Mouse (Mus musculus): ENCODE measurements at regions not wholly inside any gene's neighbourhood (a gene's known extent, or its start where the extent isn't known, plus 50 kb on each side); places are given as distances from the start of the nearest gene placed in this dataset.

DNA sequence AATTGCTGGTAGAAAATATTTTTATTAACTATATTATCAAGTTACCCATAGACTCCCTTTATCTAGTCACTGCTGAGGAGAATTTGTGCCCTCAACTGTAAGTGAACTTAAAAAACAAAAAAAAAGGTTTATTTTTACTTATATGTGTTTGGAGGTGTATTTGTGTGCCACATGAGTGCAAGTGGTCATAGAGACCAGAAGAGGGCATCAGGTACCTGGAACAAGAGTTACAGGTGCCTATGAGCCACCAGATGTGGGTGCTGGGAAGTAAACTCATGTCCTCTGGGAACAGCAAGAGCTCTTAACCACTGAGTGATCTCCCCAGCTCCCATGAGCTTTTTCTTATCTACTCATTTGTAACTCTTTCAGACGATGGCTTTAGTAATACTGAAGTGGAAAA is 213.9 kb upstream of the Nt5e start:
- Histone ChIP-seq H3K9me3 (replicated peaks; ENCODE audit: control insufficient read depth, low read length) (no peaks in the 10 kb centered on the region), H3K4me2 (ENCODE audit: low read depth, low read length) (no peak overlapping the region), H3K9ac (ENCODE audit: low read length) (no peak overlapping the region), H3K4me3 (ENCODE audit: low read length) (no peak overlapping the region), H3K36me3 (ENCODE audit: control insufficient read depth, insufficient read depth) (no peaks in the 10 kb centered on the region), H3K27me3 (ENCODE audit: control insufficient read depth, insufficient read depth, low read length) (no peaks in the 10 kb centered on the region), H3K4me1 (ENCODE audit: control insufficient read depth, insufficient read depth, low read length) (no peaks in the 10 kb centered on the region), H3K27ac (ENCODE audit: low read length) (no peak overlapping the region)
- 41% methylated on average over 1 of the region's 1 CpGs for WGBS
- no peak for ATAC-seq (replicated peaks; ENCODE audit: extremely low read depth, insufficient read depth, low FRiP score)

DNA sequence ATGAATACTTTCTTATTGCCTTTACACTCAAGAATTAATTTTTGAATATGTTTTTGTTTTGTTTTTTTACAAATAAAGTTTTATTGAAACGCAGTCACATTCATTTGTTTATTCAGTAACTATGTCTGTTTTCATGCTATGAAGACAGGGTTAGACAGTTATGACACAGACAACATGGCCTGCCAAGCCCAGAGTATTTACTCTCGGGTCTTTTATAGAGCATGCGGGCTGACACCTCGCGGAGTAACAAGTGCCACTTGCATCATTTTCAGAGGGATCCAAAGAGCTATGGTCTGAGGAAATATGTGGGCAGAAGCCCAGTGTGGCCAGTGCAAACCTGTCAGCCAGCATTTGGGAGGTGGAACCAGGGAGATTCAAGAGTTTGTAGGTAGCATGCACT is 206.5 kb upstream of the Nt5e start:
- H3K4me1 ChIP-seq (ENCODE audit: control insufficient read depth, insufficient read depth, low read length), result no peaks in the 10 kb centered on the region
- H3K36me3 ChIP-seq (ENCODE audit: control insufficient read depth, insufficient read depth), result no peaks in the 10 kb centered on the region
- H3K27me3 ChIP-seq (ENCODE audit: control insufficient read depth, insufficient read depth, low read length), result no peaks in the 10 kb centered on the region
- ATAC-seq (replicated peaks; ENCODE audit: extremely low read depth, insufficient read depth, low FRiP score), result no peak
- no peak overlapping the region for H3K27ac ChIP-seq (ENCODE audit: low read length)
- no peak overlapping the region for H3K9ac ChIP-seq (ENCODE audit: low read length)
- no peak overlapping the region for H3K4me3 ChIP-seq (ENCODE audit: low read length)
- 88% methylated on average over 5 of the region's 5 CpGs for WGBS
- H3K4me2 ChIP-seq (ENCODE audit: low read depth, low read length), result no peak overlapping the region
- no peaks in the 10 kb centered on the region for H3K9me3 ChIP-seq (replicated peaks; ENCODE audit: control insufficient read depth, low read length)

- H3K4me2 ChIP-seq (ENCODE audit: low read depth, low read length), result no peak overlapping the region
- H3K27me3 ChIP-seq (ENCODE audit: control insufficient read depth, insufficient read depth, low read length), result no peaks in the 10 kb centered on the region
- H3K27ac ChIP-seq (ENCODE audit: low read length), result no peak overlapping the region
- H3K4me1 ChIP-seq (ENCODE audit: control insufficient read depth, insufficient read depth, low read length), result no peaks in the 10 kb centered on the region
- H3K9ac ChIP-seq (ENCODE audit: low read length), result no peak overlapping the region
- H3K9me3 ChIP-seq (replicated peaks; ENCODE audit: control insufficient read depth, low read length), result no peaks in the 10 kb centered on the region
- WGBS, result 66% methylated on average over 11 of the region's 11 CpGs
- H3K4me3 ChIP-seq (ENCODE audit: low read length), result no peak overlapping the region
- no peaks in the 10 kb centered on the region for H3K36me3 ChIP-seq (ENCODE audit: control insufficient read depth, insufficient read depth)
- no peak for ATAC-seq (replicated peaks; ENCODE audit: extremely low read depth, insufficient read depth, low FRiP score)
These were observed 205.9 kb upstream of the Nt5e start for GRCm38 (mm10) chr9:88120963-88121570.

- Histone ChIP-seq H3K27ac (ENCODE audit: low read length) (peak overlapping the region; percentile 1; the same call in 1 of the 2 replicates), H3K4me2 (ENCODE audit: low read depth, low read length) (no peak overlapping the region; the same call in 1 of the 2 replicates), H3K4me3 (ENCODE audit: low read length) (no peak overlapping the region), H3K9ac (ENCODE audit: low read length) (no peak overlapping the region), H3K4me1 (ENCODE audit: control insufficient read depth, insufficient read depth, low read length) (no peaks in the 10 kb centered on the region), H3K36me3 (ENCODE audit: control insufficient read depth, insufficient read depth) (no peaks in the 10 kb centered on the region), H3K27me3 (ENCODE audit: control insufficient read depth, insufficient read depth, low read length) (no peaks in the 10 kb centered on the region), H3K9me3 (replicated peaks; ENCODE audit: control insufficient read depth, low read length) (no peaks in the 10 kb centered on the region)
- WGBS, result 71% methylated on average over 9 of the region's 9 CpGs
- no peak for ATAC-seq (replicated peaks; ENCODE audit: extremely low read depth, insufficient read depth, low FRiP score)
These were observed 202.5 kb upstream of the Nt5e start for GRCm38 (mm10) chr9:88124322-88125005.

- no peaks in the 10 kb centered on the region for H3K36me3 ChIP-seq (ENCODE audit: control insufficient read depth, insufficient read depth)
- H3K4me2 ChIP-seq (ENCODE audit: low read depth, low read length), result no peak overlapping the region
- H3K4me3 ChIP-seq (ENCODE audit: low read length), result no peak overlapping the region
- no peak overlapping the region for H3K9ac ChIP-seq (ENCODE audit: low read length)
- no peaks in the 10 kb centered on the region for H3K9me3 ChIP-seq (replicated peaks; ENCODE audit: control insufficient read depth, low read length)
- ATAC-seq (replicated peaks; ENCODE audit: extremely low read depth, insufficient read depth, low FRiP score), result no peak
- H3K27me3 ChIP-seq (ENCODE audit: control insufficient read depth, insufficient read depth, low read length), result no peaks in the 10 kb centered on the region
- H3K27ac ChIP-seq (ENCODE audit: low read length), result no peak overlapping the region
- 72% methylated on average over 6 of the region's 6 CpGs for WGBS
- H3K4me1 ChIP-seq (ENCODE audit: control insufficient read depth, insufficient read depth, low read length), result no peaks in the 10 kb centered on the region
These were observed 163.8 kb upstream of the Nt5e start for GRCm38 (mm10) chr9:88163025-88163780.

- H3K4me3 ChIP-seq (ENCODE audit: low read length), result no peak overlapping the region
- H3K36me3 ChIP-seq (ENCODE audit: control insufficient read depth, insufficient read depth), result no peaks in the 10 kb centered on the region
- no peak overlapping the region for H3K4me2 ChIP-seq (ENCODE audit: low read depth, low read length)
- WGBS, result 58% methylated on average over 4 of the region's 4 CpGs
- no peak overlapping the region for H3K9ac ChIP-seq (ENCODE audit: low read length)
- no peak overlapping the region for H3K27ac ChIP-seq (ENCODE audit: low read length)
- H3K4me1 ChIP-seq (ENCODE audit: control insufficient read depth, insufficient read depth, low read length), result no peaks in the 10 kb centered on the region
- ATAC-seq (replicated peaks; ENCODE audit: extremely low read depth, insufficient read depth, low FRiP score), result peak; percentile 70; the same call in 1 of the 2 replicates
- H3K9me3 ChIP-seq (replicated peaks; ENCODE audit: control insufficient read depth, low read length), result no peaks in the 10 kb centered on the region
- no peaks in the 10 kb centered on the region for H3K27me3 ChIP-seq (ENCODE audit: control insufficient read depth, insufficient read depth, low read length)
These were observed 149.3 kb upstream of the Nt5e start for GRCm38 (mm10) chr9:88177575-88178254.

- Histone ChIP-seq H3K27me3 (ENCODE audit: control insufficient read depth, insufficient read depth, low read length) (no peaks in the 10 kb centered on the region), H3K4me2 (ENCODE audit: low read depth, low read length) (no peak overlapping the region), H3K36me3 (ENCODE audit: control insufficient read depth, insufficient read depth) (no peaks in the 10 kb centered on the region), H3K9ac (ENCODE audit: low read length) (no peak overlapping the region), H3K4me3 (ENCODE audit: low read length) (no peak overlapping the region), H3K4me1 (ENCODE audit: control insufficient read depth, insufficient read depth, low read length) (no peaks in the 10 kb centered on the region), H3K27ac (ENCODE audit: low read length) (no peak overlapping the region), H3K9me3 (replicated peaks; ENCODE audit: control insufficient read depth, low read length) (no peaks in the 10 kb centered on the region)
- no peak for ATAC-seq (replicated peaks; ENCODE audit: extremely low read depth, insufficient read depth, low FRiP score)
- 76% methylated on average over 9 of the region's 9 CpGs for WGBS
These were observed 145.6 kb upstream of the Nt5e start for GRCm38 (mm10) chr9:88181189-88181994.

DNA sequence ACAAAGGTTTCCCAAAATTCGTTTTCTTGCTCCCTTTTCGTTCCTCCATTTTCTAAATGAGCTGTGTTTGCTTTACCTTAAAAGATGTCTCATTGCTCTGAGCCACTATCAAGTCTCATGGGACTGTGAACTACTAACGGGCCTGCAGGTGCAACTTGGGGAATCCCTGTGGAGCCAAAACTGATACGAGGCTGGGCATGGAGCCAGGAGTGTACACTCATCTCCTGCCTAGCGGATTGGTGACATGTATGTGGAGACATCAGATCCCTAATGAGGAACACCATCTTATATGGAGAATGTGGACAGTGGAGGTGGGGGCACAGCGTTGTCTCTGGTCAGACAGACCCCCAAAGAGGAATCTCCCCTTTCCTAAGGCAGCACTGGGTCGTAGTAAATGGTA is 119.6 kb upstream of the Nt5e start:
- H3K9ac ChIP-seq (ENCODE audit: low read length), result no peak overlapping the region
- no peak overlapping the region for H3K4me3 ChIP-seq (ENCODE audit: low read length)
- H3K4me1 ChIP-seq (ENCODE audit: control insufficient read depth, insufficient read depth, low read length), result peaks cover 3% of the 10 kb centered on the region
- H3K27me3 ChIP-seq (ENCODE audit: control insufficient read depth, insufficient read depth, low read length), result no peaks in the 10 kb centered on the region
- no peak for ATAC-seq (replicated peaks; ENCODE audit: extremely low read depth, insufficient read depth, low FRiP score)
- 50% methylated on average over 7 of the region's 7 CpGs for WGBS
- no peaks in the 10 kb centered on the region for H3K36me3 ChIP-seq (ENCODE audit: control insufficient read depth, insufficient read depth)
- no peak overlapping the region for H3K4me2 ChIP-seq (ENCODE audit: low read depth, low read length)
- H3K27ac ChIP-seq (ENCODE audit: low read length), result no peak overlapping the region
- no peaks in the 10 kb centered on the region for H3K9me3 ChIP-seq (replicated peaks; ENCODE audit: control insufficient read depth, low read length)

All from heart, embryonic 16.5 days (tissue).